Mouse (Mus musculus) MEL (cell line): ENCODE data around the gene Wars.

ENCODE experiments used
- CTCF ChIP-seq, 3 experiments: IDR thresholded peaks in 2 of 3; conservative IDR thresholded peaks in 1 of 3; 2 replicates each; pipeline ENCODE4 v1.5.1; 2011 to 2012; ENCODE audit warnings: low read length in 3 of 3, low read depth in 2 of 3, mild to moderate bottlenecking in 2 of 3, improper control_type of control experiment in 1 of 3, inconsistent platforms in 1 of 3, mixed read lengths in 1 of 3, moderate library complexity in 1 of 3; ENCODE audit not compliant: control insufficient read depth in 1 of 3, insufficient read depth in 1 of 3, poor library complexity in 1 of 3, severe bottlenecking in 1 of 3
- EP300 ChIP-seq, 2 experiments: IDR thresholded peaks; 2 replicates each; pipeline ENCODE4 v1.6.1; 2011; ENCODE audit warnings: improper control_type of control experiment in 2 of 2, low read length in 2 of 2, low read depth in 1 of 2, mild to moderate bottlenecking in 1 of 2
- KAT2A ChIP-seq: conservative IDR thresholded peaks from 2 replicates; pipeline ENCODE4 v1.6.1; 2012; ENCODE audit warnings: low read depth, low read length, improper control_type of control experiment, inconsistent platforms
- MEF2A ChIP-seq: IDR thresholded peaks from 2 replicates; pipeline ENCODE4 v1.6.1; 2014; ENCODE audit warnings: low read depth, mild to moderate bottlenecking, inconsistent platforms, low read length, improper control_type of control experiment; ENCODE audit not compliant: poor library complexity, insufficient replicate concordance, severe bottlenecking; ENCODE audit errors: extremely low read depth
- MXI1 ChIP-seq: IDR thresholded peaks from 2 replicates; pipeline ENCODE4 v1.6.1; 2011; ENCODE audit warnings: mild to moderate bottlenecking, low read depth, low read length, improper control_type of control experiment
- POLR2AphosphoS5 ChIP-seq: IDR thresholded peaks from 2 replicates; pipeline ENCODE4 v1.6.1; 2012; ENCODE audit warnings: low read depth, borderline replicate concordance, mild to moderate bottlenecking, inconsistent platforms, low read length, moderate library complexity, mixed read lengths
- USF2 ChIP-seq, 2 experiments: IDR thresholded peaks; 2 replicates each; pipeline ENCODE4 v1.6.1; 2011 to 2012; ENCODE audit warnings: improper control_type of control experiment in 2 of 2, low read length in 2 of 2, borderline replicate concordance in 1 of 2, inconsistent platforms in 1 of 2, low read depth in 1 of 2, mild to moderate bottlenecking in 1 of 2; ENCODE audit not compliant: insufficient read depth in 1 of 2

GRCm38 (mm10) chr12:108905620-108906302 lies 11.8 kb upstream of the Wars start:
- TF ChIP-seq USF2 (IDR thresholded peaks at IDR 0.05; ENCODE audit: borderline replicate concordance in 1 of 2, insufficient read depth in 1 of 2, low read depth in 1 of 2, low read length in 2 of 2) (no peak), EP300 (IDR thresholded peaks at IDR 0.05; ENCODE audit: low read depth in 1 of 2, low read length in 2 of 2) (no peak), POLR2AphosphoS5 (no peak), CTCF (IDR thresholded peaks at IDR 0.05 in 2 of 3, conservative IDR thresholded peaks at IDR 0.05 in 1 of 3; ENCODE audit: control insufficient read depth in 1 of 3, insufficient read depth in 1 of 3, low read depth in 2 of 3, low read length in 3 of 3, poor library complexity in 1 of 3, severe bottlenecking in 1 of 3) (no peak), MEF2A (no peak), KAT2A (no peak), MXI1 (no peak)
